Mouse (Mus musculus) midbrain, embryonic 13.5 days (tissue): ENCODE data around the gene Hist2h4. TPM values are rescaled to one million over a fixed set of nuclear protein-coding genes. Genes with fewer than 3 reads are reported as not detected.
A peak's percentile ranks its signal among the peaks of the same experiment; 100 is the strongest.
"Not testable (repeated sequence)": the region's sequence is repeated elsewhere in the genome, so short reads cannot be mapped to it uniquely, and the experiment has no call there.

ENCODE experiments used
- ATAC-seq: fragments of 200-750 bp; cut with Nextera tagmentation; 2 replicates; pipeline ENCODE4 v1.8.0; 2017; ENCODE audit warnings: mild to moderate bottlenecking, moderate TSS enrichment, moderate library complexity
- H3K27ac ChIP-seq: fragments of 300-500 bp; sonication (generic); 2 replicates; pipeline ENCODE4 v1.5.1; 2015; ENCODE audit warnings: inconsistent platforms, mild to moderate bottlenecking, moderate library complexity
- H3K27me3 ChIP-seq: fragments of 300-500 bp; sonication (generic); 2 replicates; pipeline ENCODE4 v1.6.1; 2015; ENCODE audit warnings: mild to moderate bottlenecking, inconsistent platforms
- H3K36me3 ChIP-seq: fragments of 300-500 bp; sonication (generic); 2 replicates; pipeline ENCODE4 v1.6.1; 2015; ENCODE audit warnings: mild to moderate bottlenecking, inconsistent platforms
- H3K4me1 ChIP-seq: fragments of 300-500 bp; sonication (generic); replicated peaks from 2 replicates; pipeline ENCODE4 v1.6.1; 2015; ENCODE audit warnings: inconsistent platforms
- H3K4me2 ChIP-seq: fragments of 300-500 bp; sonication (generic); replicated peaks from 2 replicates; pipeline ENCODE4 v1.6.1; 2015; ENCODE audit warnings: moderate library complexity, mild to moderate bottlenecking, inconsistent platforms
- H3K4me3 ChIP-seq: fragments of 300-500 bp; sonication (generic); replicated peaks from 2 replicates; pipeline ENCODE4 v1.5.1; 2015; ENCODE audit warnings: mild to moderate bottlenecking, inconsistent platforms
- H3K9ac ChIP-seq: fragments of 300-500 bp; sonication (generic); replicated peaks from 2 replicates; pipeline ENCODE4 v1.6.1; 2015; ENCODE audit warnings: mild to moderate bottlenecking, inconsistent platforms
- H3K9me3 ChIP-seq: fragments of 300-500 bp; sonication (generic); 2 replicates; pipeline ENCODE4 v1.6.1; 2016; ENCODE audit warnings: mild to moderate bottlenecking, inconsistent platforms
- WGBS: fragments of 180-500 bp; shearing (Covaris S2); methylation state at CpG from one replicate; pipeline ENCODE4 v1.1.7; 2015; 5-methylcytosine and 5-hydroxymethylcytosine counted together
- polyA plus RNA-seq: library from polyadenylated mRNA; unstranded; fragments of >200 nt; fragmentation: Nextera tagmentation; extraction: Ambion mirVana; gene quantifications from 2 replicates; pipeline ENCODE4 v1.2.1, GENCODE M21; 2015

Gene Hist2h4
- polyA plus RNA-seq: 11.1 and 13.2 TPM in 2 replicates

DNA sequence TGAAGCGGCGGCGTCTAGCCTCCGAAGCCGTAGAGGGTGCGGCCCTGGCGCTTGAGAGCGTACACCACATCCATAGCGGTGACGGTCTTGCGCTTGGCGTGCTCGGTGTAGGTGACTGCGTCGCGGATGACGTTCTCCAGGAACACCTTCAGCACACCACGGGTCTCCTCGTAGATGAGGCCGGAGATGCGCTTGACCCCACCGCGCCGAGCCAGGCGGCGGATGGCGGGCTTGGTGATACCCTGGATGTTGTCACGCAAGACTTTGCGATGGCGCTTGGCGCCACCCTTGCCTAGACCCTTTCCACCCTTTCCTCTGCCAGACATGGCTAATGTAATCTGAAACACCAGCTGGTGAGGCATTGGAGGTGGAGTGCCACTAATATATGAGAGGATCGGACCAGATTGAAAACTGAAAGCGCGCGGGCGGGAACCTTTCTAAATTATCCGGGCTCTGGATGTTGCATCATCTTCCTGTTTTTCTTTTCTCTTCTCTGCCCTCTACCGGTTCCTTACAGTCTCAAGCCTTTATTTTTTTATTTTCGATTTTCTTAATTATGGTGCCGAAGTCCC lies at the start of gene Hist2h4:
TSS of gene Hist2h4 (minus strand) at position 333 of the 572 bp plus-strand sequence.
- Histone ChIP-seq H3K4me1 (peaks cover 34% of the 10 kb centered on the region), H3K36me3 (no peaks in the 10 kb centered on the region), H3K9me3 (no peaks in the 10 kb centered on the region), H3K9ac (peak within 1 kb of the TSS; percentile 80), H3K4me3 (peak within 1 kb of the TSS; percentile 59), H3K27ac (peak within 1 kb of the TSS; percentile 98), H3K4me2 (peak within 1 kb of the TSS; percentile 77), H3K27me3 (no peaks in the 10 kb centered on the region)
- peak; percentile 88 for ATAC-seq
- WGBS: under 1% methylated on average over 40 of the region's 40 CpGs

DNA sequence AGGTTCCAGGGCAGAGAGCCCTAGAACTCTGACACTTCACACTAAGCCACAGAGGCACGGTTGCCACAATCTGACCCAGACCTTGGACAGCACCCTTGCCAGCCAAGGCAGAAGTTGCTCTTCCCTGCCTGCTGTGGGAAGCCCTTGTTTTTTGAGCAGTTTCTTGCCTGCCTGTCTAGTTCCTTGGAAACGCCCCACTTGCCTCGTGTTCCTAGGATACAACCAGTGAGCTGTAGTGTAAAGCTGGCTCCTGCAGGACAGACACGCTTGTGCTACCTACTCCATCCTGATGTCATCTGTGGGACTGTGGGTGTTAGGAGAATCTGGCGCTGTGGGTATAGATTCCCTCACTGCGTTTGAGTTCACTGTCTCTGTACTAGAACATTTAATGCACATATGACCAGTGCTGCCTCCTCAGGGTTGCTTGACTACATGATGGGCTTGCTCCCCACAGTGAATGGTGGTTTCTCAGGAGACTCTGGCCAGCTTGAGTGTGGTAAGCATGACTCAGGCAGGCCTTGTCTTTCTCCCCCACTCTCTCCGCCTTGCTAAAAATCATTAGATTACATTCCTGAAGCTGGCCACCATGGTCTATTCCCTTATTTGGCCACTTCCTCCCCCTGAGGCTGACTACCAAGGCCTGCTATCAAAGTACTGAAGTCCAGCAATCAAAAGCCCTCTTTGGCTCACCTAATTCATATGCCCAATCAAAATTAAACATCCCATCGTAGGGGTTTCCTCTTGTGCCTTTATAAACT lies 49.4 kb upstream of the Hist2h4 start:
- no peaks in the 10 kb centered on the region for H3K9me3 ChIP-seq
- ATAC-seq: no peak
- H3K27ac ChIP-seq: no peak overlapping the region
- H3K27me3 ChIP-seq: no peaks in the 10 kb centered on the region; the same call in 1 of the 2 replicates
- no peaks in the 10 kb centered on the region for H3K4me1 ChIP-seq
- no peak overlapping the region for H3K4me3 ChIP-seq
- H3K4me2 ChIP-seq: no peak overlapping the region
- H3K9ac ChIP-seq: no peak overlapping the region
- H3K36me3 ChIP-seq: no peaks in the 10 kb centered on the region
- WGBS: 74% methylated on average over 8 of the region's 8 CpGs

DNA sequence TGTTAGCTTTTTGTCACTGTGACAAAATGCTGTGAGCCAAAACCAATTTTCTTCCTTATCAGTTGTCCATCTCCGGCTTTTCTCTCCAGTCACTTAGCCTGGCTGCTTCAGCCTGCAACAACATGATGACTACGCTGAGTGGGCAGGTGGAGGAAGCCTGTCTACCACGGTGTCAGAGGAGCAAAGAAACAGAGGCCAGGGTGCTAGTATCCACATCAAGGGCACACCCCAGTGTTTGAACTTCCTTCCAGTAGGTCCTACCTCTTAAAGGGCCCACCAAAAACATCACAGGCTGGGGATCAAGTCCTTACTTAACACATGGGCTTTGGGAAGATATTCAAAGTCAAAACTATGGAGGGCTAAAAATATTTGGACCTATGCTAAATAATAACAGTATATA lies 46.3 kb upstream of the Hist2h4 start:
- no peaks in the 10 kb centered on the region; the same call in 1 of the 2 replicates for H3K27me3 ChIP-seq
- WGBS: 72% methylated on average over 3 of the region's 3 CpGs
- no peak overlapping the region for H3K27ac ChIP-seq
- no peaks in the 10 kb centered on the region for H3K4me1 ChIP-seq
- no peak for ATAC-seq
- H3K4me3 ChIP-seq: no peak overlapping the region
- no peaks in the 10 kb centered on the region for H3K36me3 ChIP-seq
- no peak overlapping the region for H3K9ac ChIP-seq
- H3K4me2 ChIP-seq: no peak overlapping the region
- H3K9me3 ChIP-seq: no peaks in the 10 kb centered on the region

DNA sequence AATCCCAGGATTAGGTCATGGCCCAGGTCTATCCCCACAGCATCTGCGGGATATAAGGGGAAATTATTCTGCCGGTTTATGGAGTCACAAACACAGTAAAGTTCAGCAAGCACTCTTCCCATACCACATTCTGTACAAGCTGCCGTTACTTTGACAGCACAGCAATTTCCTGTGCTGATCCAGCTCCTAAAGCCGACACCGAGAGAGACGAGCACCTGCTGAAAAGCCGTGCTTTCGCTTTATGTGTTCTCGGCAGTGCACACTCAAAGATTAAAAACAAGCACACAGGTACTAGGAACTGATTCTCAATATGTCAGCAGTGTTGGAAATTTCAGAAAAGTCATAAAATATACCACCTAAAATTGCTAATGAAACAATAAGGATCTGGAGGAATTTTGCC lies 43.4 kb upstream of the Hist2h4 start:
- Histone ChIP-seq H3K36me3 (no peaks in the 10 kb centered on the region), H3K9me3 (no peaks in the 10 kb centered on the region; the same call in 1 of the 2 replicates), H3K9ac (no peak overlapping the region), H3K4me2 (no peak overlapping the region), H3K27me3 (no peaks in the 10 kb centered on the region; the same call in 1 of the 2 replicates), H3K4me1 (no peaks in the 10 kb centered on the region), H3K27ac (no peak overlapping the region), H3K4me3 (no peak overlapping the region)
- no peak for ATAC-seq
- 89% methylated on average over 9 of the region's 9 CpGs for WGBS

DNA sequence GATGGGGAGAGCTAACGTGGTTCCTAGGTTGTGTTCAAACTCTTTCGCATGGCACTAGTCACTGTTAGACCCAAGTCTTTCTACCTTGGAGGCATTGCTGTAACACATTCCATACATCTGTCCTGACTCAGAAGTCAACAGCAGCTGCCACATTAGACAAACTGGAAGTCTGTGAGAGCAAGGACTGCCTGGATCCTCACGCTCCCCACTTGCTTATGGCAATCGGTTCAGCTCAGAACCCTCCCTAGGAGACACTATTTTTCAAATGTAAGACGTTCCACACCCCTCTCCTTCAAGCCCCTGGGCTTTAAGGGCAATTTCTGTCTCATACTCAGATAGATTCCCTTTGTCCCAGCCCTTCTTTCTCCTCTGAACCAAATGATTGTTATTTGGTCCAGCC lies 39.0 kb upstream of the Hist2h4 start:
- Histone ChIP-seq H3K9me3 (no peaks in the 10 kb centered on the region; the same call in 1 of the 2 replicates), H3K9ac (no peak overlapping the region), H3K36me3 (no peaks in the 10 kb centered on the region), H3K27me3 (no peaks in the 10 kb centered on the region; the same call in 1 of the 2 replicates), H3K4me1 (no peaks in the 10 kb centered on the region), H3K4me2 (no peak overlapping the region), H3K27ac (no peak overlapping the region), H3K4me3 (no peak overlapping the region)
- WGBS: 90% methylated on average over 5 of the region's 5 CpGs
- ATAC-seq: no peak

DNA sequence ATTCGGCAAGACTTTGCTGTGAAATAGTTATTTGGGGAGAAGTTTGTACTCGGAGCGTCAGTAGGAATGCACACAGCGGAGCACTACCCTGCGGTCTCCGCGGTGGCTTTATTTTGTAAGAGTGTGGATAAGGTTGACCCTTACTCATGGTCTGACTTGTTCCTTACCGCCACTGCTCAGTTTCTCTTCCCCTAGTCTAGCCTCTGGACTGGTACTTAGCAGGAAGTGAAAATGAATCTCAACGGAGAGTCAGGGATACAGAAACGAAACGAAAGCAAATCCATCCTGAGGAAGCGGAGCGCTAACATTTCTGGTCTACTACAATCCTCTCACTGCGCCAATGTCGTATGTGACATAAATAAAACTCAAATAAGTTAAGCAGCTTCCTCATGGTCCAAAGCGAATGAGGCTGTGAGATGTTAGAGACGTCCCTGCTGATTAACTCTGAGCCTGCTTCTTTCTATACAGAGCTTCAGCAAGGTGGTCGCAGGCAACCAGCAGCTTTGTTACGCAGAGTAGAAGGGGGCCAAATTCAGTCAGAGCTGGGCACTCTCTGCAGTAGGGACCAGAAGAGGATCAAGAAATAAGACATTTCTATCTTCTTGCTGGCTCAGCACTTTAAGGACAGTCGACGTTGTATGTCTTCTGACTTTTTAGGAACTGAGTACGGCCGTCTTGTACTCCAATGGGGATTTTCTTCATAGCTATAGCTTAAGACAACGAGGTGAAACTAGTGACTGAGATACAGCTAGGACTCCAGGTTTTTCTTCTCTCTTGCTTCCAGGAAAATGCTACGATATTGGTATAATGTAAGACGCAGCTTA lies 37.8 kb upstream of the Hist2h4 start:
- Histone ChIP-seq H3K27ac (no peak overlapping the region), H3K9ac (no peak overlapping the region), H3K36me3 (no peaks in the 10 kb centered on the region), H3K27me3 (no peaks in the 10 kb centered on the region; the same call in 1 of the 2 replicates), H3K4me1 (no peaks in the 10 kb centered on the region), H3K4me3 (no peak overlapping the region), H3K9me3 (no peaks in the 10 kb centered on the region; the same call in 1 of the 2 replicates), H3K4me2 (0 out of 2 replicates have a peak overlapping the region, but pooled peaks have one; percentile 4)
- ATAC-seq: no peak
- WGBS: 81% methylated on average over 26 of the region's 26 CpGs

DNA sequence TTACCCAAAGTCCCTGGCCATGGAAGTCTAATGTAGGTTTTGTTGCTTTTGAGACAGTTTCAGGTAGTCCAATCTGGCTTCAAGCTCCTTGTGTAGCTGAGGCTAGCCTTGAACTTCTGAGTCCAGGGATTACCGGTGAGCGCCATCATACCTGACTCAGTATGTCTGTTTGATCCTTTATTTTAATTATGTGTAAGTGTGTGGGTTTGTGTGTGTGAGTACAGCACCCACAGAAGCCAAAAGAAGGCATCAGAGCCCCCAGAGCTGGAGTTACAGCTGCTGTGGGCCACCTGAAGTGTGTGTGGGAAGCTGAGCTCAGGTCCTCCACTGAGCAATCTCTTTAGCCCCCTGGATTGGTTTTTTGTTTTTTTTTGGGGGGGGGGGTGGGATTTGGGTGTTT lies 36.5 kb upstream of the Hist2h4 start:
- no peaks in the 10 kb centered on the region; the same call in 1 of the 2 replicates for H3K9me3 ChIP-seq
- no peak overlapping the region for H3K4me3 ChIP-seq
- no peak overlapping the region for H3K27ac ChIP-seq
- H3K36me3 ChIP-seq: no peaks in the 10 kb centered on the region
- H3K4me1 ChIP-seq: no peaks in the 10 kb centered on the region
- WGBS: 98% methylated on average over 2 of the region's 2 CpGs
- no peak for ATAC-seq
- no peaks in the 10 kb centered on the region; the same call in 1 of the 2 replicates for H3K27me3 ChIP-seq
- H3K4me2 ChIP-seq: no peak overlapping the region
- H3K9ac ChIP-seq: no peak overlapping the region

DNA sequence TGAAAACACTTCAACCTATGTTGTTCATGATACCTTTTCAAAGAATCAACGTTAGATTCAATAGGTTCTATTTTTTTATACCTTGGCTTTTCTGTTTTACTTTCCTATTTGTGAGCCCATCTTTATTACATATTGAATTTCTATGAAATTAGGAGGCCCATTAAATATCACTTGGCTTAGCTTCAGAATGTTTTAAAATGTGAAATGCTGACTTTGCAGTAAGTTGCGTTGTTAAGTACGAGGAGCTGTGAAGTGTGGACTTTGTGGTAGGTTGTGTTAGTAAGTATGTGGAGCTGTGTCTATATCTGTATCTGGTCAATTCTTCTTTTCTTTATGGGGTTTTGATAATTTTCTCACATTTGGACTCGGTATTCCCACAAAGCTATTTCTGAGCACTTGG lies 35.2 kb upstream of the Hist2h4 start:
- Histone ChIP-seq H3K36me3 (no peaks in the 10 kb centered on the region), H3K27me3 (no peaks in the 10 kb centered on the region), H3K27ac (no peak overlapping the region), H3K4me1 (no peaks in the 10 kb centered on the region), H3K9ac (no peak overlapping the region), H3K4me3 (no peak overlapping the region), H3K9me3 (no peaks in the 10 kb centered on the region), H3K4me2 (no peak overlapping the region)
- 93% methylated on average over 4 of the region's 4 CpGs for WGBS
- no peak for ATAC-seq

DNA sequence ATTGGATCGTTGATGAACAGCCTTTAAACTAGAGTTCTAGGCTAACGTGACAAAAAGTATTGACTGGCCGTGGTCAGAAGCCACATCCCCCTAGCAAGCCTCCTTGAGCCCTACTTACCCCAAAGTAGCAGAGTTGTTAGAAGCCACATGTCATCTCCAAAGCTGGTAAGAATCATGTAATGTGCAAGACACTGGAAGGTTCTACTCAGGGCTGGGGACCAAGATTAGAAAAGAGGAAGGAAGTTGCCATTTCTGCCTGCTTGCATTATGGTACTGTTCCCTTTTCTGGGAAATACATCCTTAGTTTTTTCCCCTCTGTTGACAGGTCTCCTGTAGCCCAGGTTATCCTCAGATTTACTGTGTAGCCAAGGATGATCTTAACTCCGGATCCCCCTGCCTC lies 30.7 kb upstream of the Hist2h4 start, which contains the start of gene Fcgr1:
TSS of gene Fcgr1 (minus strand) at position 183 of the 400 bp plus-strand sequence.
- Histone ChIP-seq H3K9me3 (no peaks in the 10 kb centered on the region), H3K4me1 (no peaks in the 10 kb centered on the region), H3K27ac (no peak within 1 kb of the TSS), H3K4me3 (no peak within 1 kb of the TSS), H3K36me3 (no peaks in the 10 kb centered on the region), H3K4me2 (no peak within 1 kb of the TSS), H3K27me3 (no peaks in the 10 kb centered on the region), H3K9ac (no peak within 1 kb of the TSS)
- 89% methylated on average over 4 of the region's 4 CpGs for WGBS
- no peak for ATAC-seq

DNA sequence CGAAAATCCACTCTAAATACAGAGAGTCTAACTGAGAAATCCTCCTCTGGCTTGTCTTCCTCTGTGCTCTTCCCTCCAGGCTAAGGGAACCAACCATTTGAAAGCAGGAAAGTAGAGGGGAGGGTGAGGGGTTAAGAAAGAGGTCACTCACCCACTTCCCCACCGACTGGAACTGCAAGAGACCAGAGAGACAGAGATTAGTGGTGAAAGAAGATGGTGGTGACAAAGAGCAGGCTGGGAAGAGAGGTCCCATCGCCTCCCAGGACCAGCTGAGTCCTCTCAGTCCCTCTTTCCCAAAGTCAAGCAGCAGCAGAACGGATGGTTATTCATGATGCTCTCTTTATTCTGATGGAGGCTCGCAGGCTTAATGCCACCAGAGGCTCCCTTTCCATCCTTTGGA lies 30.3 kb upstream of the Hist2h4 start:
- 50% methylated on average over 5 of the region's 5 CpGs for WGBS
- no peak for ATAC-seq
- no peaks in the 10 kb centered on the region for H3K27me3 ChIP-seq
- no peak overlapping the region for H3K4me2 ChIP-seq
- no peaks in the 10 kb centered on the region for H3K36me3 ChIP-seq
- no peak overlapping the region for H3K4me3 ChIP-seq
- no peaks in the 10 kb centered on the region for H3K4me1 ChIP-seq
- H3K27ac ChIP-seq: no peak overlapping the region
- no peak overlapping the region for H3K9ac ChIP-seq
- no peaks in the 10 kb centered on the region for H3K9me3 ChIP-seq

DNA sequence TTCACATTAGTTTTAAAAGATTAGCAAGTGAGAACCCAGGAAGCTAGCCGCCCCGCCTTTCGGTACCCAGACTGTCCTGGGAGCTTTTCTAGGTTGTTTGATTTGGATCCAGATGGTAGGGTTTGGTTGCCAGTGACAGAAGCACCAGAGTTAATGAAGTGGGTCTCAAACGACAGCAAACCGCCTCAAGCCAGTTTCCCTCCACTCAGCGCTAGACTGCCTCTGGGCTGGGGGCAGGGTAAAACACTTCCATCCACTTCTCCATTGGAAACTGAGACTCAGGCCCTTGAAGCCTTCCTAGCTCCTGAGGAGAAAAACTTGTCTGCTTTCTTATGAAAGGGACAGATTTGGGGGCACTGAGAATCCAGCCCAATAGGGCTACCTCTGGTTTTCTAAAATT lies 29.5 kb upstream of the Hist2h4 start:
- H3K27me3 ChIP-seq: no peaks in the 10 kb centered on the region
- no peak for ATAC-seq
- no peak overlapping the region for H3K4me3 ChIP-seq
- no peak overlapping the region for H3K4me2 ChIP-seq
- 72% methylated on average over 6 of the region's 6 CpGs for WGBS
- H3K9me3 ChIP-seq: no peaks in the 10 kb centered on the region
- H3K9ac ChIP-seq: no peak overlapping the region
- no peak overlapping the region for H3K27ac ChIP-seq
- H3K4me1 ChIP-seq: no peaks in the 10 kb centered on the region
- no peaks in the 10 kb centered on the region for H3K36me3 ChIP-seq

DNA sequence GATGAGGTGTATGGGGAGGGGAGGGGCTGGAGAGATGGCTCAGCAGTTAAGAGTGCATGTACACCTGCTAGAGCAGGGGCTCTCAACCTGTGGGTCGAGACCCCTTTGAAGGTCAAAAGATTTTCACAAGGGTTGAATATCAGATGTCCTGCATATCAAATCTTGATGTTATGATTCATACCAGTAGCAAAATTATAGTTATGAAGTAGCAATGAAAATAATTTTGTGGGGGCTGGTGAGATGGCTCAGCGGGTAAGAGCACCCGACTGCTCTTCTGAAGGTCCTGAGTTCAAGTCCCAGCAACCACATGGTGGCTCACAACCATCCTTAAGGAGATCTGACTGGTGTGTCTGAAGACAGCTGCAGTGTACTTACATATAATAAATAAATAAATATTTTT lies 27.6 kb upstream of the Hist2h4 start:
- ATAC-seq, H3K4me3 ChIP-seq, H3K9ac ChIP-seq, H3K9me3 ChIP-seq, H3K36me3 ChIP-seq, H3K27ac ChIP-seq, H3K4me2 ChIP-seq, H3K27me3 ChIP-seq, H3K4me1 ChIP-seq: not testable (repeated sequence)
- WGBS: 90% methylated on average over 3 of the region's 3 CpGs
